Mouse (Mus musculus) limb, embryonic 14.5 days (tissue): ENCODE measurements at regions not wholly inside any gene's neighbourhood (a gene's known extent, or its start where the extent isn't known, plus 50 kb on each side); places are given as distances from the start of the nearest gene placed in this dataset.

Experiments used
- ATAC-seq: fragments of 200-750 bp; cut with Nextera tagmentation; 2 replicates; pipeline ENCODE4 v1.8.0; 2017; ENCODE audit warnings: low read depth, moderate number of reproducible peaks, moderate TSS enrichment; ENCODE audit not compliant: low FRiP score
- DNase-seq: peaks from one replicate; pipeline ENCODE4 v3.0.0-alpha.2; 2015; ENCODE audit warnings: low spot score
- H3K27ac ChIP-seq: fragments of 300-500 bp; sonication (generic); replicated peaks from 2 replicates; pipeline ENCODE4 v1.5.1; 2014; ENCODE audit warnings: low read depth, mild to moderate bottlenecking, low read length, moderate library complexity, mixed read lengths
- H3K27me3 ChIP-seq: fragments of 300-500 bp; sonication (generic); 2 replicates; pipeline ENCODE4 v1.6.1; 2014; ENCODE audit warnings: low read length, mixed read lengths; ENCODE audit not compliant: control insufficient read depth, insufficient read depth
- H3K36me3 ChIP-seq: fragments of 300-500 bp; sonication (generic); 2 replicates; pipeline ENCODE4 v1.6.1; 2014; ENCODE audit warnings: mild to moderate bottlenecking, low read length, moderate library complexity, mixed read lengths; ENCODE audit not compliant: control insufficient read depth, insufficient read depth
- H3K4me1 ChIP-seq: fragments of 300-500 bp; sonication (generic); 2 replicates; pipeline ENCODE4 v1.6.1; 2014; ENCODE audit warnings: antibody characterized with exemption, low read length, mixed read lengths; ENCODE audit not compliant: control insufficient read depth, insufficient read depth
- H3K4me2 ChIP-seq: fragments of 300-500 bp; sonication (generic); replicated peaks from 2 replicates; pipeline ENCODE4 v1.6.1; 2014; ENCODE audit warnings: low read depth, mild to moderate bottlenecking, low read length, moderate library complexity; ENCODE audit not compliant: severe bottlenecking
- H3K4me3 ChIP-seq: fragments of 300-500 bp; sonication (generic); replicated peaks from 2 replicates; pipeline ENCODE4 v1.5.1; 2014; ENCODE audit warnings: low read length
- H3K9ac ChIP-seq: fragments of 300-500 bp; sonication (generic); 2 replicates; pipeline ENCODE4 v1.6.1; 2014; ENCODE audit warnings: mild to moderate bottlenecking, low read depth, low read length, moderate library complexity; ENCODE audit not compliant: severe bottlenecking
- H3K9me3 ChIP-seq: fragments of 300-500 bp; sonication (generic); 2 replicates; pipeline ENCODE4 v1.6.1; 2016; ENCODE audit warnings: low read length; ENCODE audit not compliant: control insufficient read depth
- POLR2A ChIP-seq: fragments of 200-500 bp; IDR thresholded peaks from 2 replicates; pipeline ENCODE4 v1.8.0; 2012; ENCODE audit warnings: inconsistent platforms, mild to moderate bottlenecking, moderate library complexity, borderline replicate concordance; ENCODE audit not compliant: insufficient read depth, insufficient read length; ENCODE audit errors: extremely low read depth
- WGBS: fragments of 180-500 bp; shearing (Covaris S2); extraction: QIAGEN DNeasy Blood & Tissue Kit; methylation state at CpG from one replicate; pipeline ENCODE4 v1.1.7; 2014; 5-methylcytosine and 5-hydroxymethylcytosine counted together

DNA sequence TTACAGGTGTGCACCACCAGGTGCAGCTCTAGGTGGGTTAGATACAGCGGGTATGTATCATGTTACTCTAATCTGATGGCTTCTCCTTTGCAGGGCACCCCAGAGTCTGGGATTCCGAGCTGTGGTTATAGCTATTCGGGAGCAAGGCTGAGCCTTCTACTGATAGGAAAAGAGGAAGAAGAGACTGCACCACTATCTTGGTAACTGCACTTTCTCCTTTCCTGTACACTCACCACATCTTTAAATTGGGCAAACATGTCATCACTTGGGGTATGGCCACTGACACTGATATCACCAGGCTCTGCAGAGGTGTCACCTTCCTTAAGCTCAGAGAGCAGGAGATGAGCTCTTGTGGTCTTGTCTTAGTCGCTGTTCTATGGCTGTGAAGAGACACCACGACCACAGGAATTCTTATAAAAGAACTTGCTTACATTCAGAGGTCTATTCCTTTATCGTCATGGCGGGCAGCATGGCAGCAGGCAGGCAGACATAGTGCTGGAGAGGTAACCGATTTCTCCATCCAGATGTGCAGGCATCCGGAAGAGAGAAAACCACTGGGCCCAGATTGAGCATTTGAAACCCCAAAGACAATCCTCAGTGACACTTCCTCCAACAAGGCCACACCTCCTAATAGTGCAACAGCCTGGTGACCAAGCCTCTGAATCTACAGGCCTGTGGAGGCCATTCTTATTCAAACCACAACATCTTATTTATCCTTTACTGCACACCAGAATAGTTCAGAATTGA lies 74.1 kb upstream of the Zbtb18 start:
- Histone ChIP-seq H3K9ac (no peak overlapping the region), H3K9me3 (no peaks in the 10 kb centered on the region), H3K4me2 (no peak overlapping the region), H3K36me3 (no peaks in the 10 kb centered on the region), H3K4me1 (no peaks in the 10 kb centered on the region), H3K27ac (no peak overlapping the region), H3K27me3 (no peaks in the 10 kb centered on the region), H3K4me3 (no peak overlapping the region)
- ATAC-seq (no peak), DNase-seq (no peak)
- TF ChIP-seq POLR2A, result no peak
- WGBS, result 80% methylated on average over 9 of the region's 9 CpGs

DNA sequence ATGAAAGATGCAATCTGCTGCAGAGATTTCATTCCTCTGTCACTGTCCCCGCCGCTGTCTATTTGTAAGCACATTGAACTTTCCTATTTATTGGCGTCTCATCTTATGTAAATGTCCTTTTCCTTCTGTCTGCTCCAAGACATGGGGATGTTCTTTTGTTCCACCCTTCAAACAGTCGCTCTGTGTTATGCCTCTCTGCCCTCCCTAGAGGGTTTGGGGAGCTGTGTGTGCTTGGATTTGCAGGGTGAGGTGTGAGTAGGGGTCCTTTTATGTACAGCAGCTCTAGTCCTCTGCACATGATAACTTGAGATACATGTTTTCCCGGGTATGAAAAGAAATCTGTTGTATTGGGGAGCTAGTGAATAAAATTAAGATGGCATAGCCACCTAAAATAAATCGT lies 75.2 kb upstream of the Zbtb18 start:
- no peak for TF ChIP-seq POLR2A
- 76% methylated on average over 6 of the region's 6 CpGs for WGBS
- H3K4me2 ChIP-seq, result no peak overlapping the region
- H3K9ac ChIP-seq, result no peak overlapping the region
- H3K4me1 ChIP-seq, result no peaks in the 10 kb centered on the region
- no peak overlapping the region for H3K4me3 ChIP-seq
- no peak overlapping the region for H3K27ac ChIP-seq
- ATAC-seq (no peak), DNase-seq (no peak)
- no peaks in the 10 kb centered on the region for H3K9me3 ChIP-seq
- H3K36me3 ChIP-seq, result no peaks in the 10 kb centered on the region
- H3K27me3 ChIP-seq, result no peaks in the 10 kb centered on the region

DNA sequence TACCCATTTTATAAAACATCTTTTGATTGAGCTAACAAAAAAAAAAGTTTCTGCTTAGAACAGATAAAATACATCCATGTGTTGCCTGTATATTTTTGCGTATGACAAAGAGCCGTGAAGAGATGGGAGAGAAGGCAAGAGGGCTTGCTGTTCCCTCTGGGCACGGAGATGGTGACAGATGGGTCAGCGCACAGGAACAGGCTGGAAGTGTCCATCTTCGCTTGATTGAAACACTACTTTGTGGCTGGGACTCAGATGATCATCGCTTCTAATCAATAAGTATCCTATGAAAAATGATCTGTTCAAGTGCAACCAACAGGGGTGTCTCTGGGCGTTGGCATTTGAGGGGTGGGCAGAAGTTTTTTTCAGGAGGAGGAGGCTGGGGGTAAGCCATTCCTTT lies 75.7 kb upstream of the Zbtb18 start:
- Histone ChIP-seq H3K4me3 (no peak overlapping the region), H3K36me3 (no peaks in the 10 kb centered on the region), H3K27me3 (no peaks in the 10 kb centered on the region), H3K4me2 (no peak overlapping the region), H3K27ac (no peak overlapping the region), H3K4me1 (no peaks in the 10 kb centered on the region), H3K9ac (no peak overlapping the region), H3K9me3 (no peaks in the 10 kb centered on the region)
- DNase-seq (no peak), ATAC-seq (no peak)
- TF ChIP-seq POLR2A, result no peak
- WGBS, result 77% methylated on average over 7 of the region's 7 CpGs

DNA sequence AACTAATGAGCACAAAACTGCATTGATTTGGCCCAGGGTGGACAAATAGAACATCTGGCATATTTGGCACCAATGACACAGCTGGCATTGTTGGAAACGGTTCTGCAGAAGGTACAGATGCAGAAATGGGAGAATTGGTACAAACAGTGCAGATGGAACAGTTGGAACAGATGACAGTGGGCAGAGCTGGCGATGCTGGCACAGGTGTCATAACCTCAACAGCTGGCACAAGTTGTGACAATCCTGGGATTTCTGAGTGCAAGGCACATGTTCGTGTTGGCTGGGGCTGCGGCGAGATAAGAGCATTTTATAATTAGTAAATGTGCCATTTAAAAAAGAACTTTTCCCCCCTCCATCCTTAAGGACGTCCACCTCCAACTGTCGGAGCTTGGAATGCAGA lies 77.8 kb upstream of the Zbtb18 start:
- 79% methylated on average over 7 of the region's 7 CpGs for WGBS
- Histone ChIP-seq H3K9me3 (no peaks in the 10 kb centered on the region), H3K4me2 (no peak overlapping the region), H3K4me1 (no peaks in the 10 kb centered on the region), H3K27ac (no peak overlapping the region), H3K4me3 (no peak overlapping the region), H3K36me3 (no peaks in the 10 kb centered on the region), H3K9ac (no peak overlapping the region), H3K27me3 (no peaks in the 10 kb centered on the region)
- no peak for DNase-seq
- no peak for ATAC-seq
- no peak for TF ChIP-seq POLR2A

DNA sequence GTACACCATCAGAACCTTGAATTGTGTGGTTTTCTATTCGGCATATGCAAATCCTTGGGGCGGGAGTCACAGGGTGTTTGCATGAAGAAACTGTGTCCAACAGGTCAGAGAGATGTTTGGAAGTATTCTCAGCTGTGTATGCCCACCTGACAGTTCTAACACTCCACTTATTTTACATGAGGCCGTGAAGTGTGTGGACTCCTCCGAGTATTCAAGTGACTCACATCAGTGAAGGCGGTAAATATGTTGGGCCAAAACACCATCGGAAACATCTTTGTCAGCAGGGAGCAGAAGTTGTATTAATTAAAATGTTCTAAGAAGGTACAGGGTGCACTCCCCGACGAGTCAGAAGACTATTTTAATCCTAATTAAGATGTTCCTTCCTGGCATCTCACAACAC lies 79.8 kb upstream of the Zbtb18 start:
- 90% methylated on average over 8 of the region's 8 CpGs for WGBS
- ATAC-seq, result no peak
- no peak overlapping the region for H3K9ac ChIP-seq

More for the DNA sequence above, 79.8 kb upstream of the Zbtb18 start:
- H3K4me2 ChIP-seq, result no peak overlapping the region
- no peaks in the 10 kb centered on the region for H3K4me1 ChIP-seq
- DNase-seq, result no peak
- no peak for TF ChIP-seq POLR2A
- H3K27me3 ChIP-seq, result no peaks in the 10 kb centered on the region
- no peaks in the 10 kb centered on the region for H3K9me3 ChIP-seq
- no peaks in the 10 kb centered on the region for H3K36me3 ChIP-seq
- H3K27ac ChIP-seq, result no peak overlapping the region
- no peak overlapping the region for H3K4me3 ChIP-seq
